Mouse (Mus musculus): ENCODE measurements around the gene Cyp2d22. TPM values are rescaled to one million over a fixed set of nuclear protein-coding genes. Genes with fewer than 3 reads are reported as not detected.
"Not testable (repeated sequence)": the region's sequence is repeated elsewhere in the genome, so short reads cannot be mapped to it uniquely, and the experiment has no call there.

Gene Cyp2d22
- polyA plus RNA-seq, 1 experiment from 2014 or later, result 2.8 TPM

- Histone ChIP-seq H3K4me1 (peaks cover 18% of the 10 kb centered on the region), H3K36me3 (no peaks in the 10 kb centered on the region), H3K4me3 (no peak overlapping the region), H3K9me3 (replicated peaks) (no peaks in the 10 kb centered on the region), H3K27ac (replicated peaks) (no peak overlapping the region), H3K27me3 (ENCODE audit: low read depth, poor library complexity, severe bottlenecking) (no peaks in the 10 kb centered on the region)
- no peak for DNase-seq (ENCODE audit: low spot score)
- 93% methylated on average over 6 of the region's 6 CpGs for WGBS
These were observed 7.6 kb downstream of the Cyp2d22 start for GRCm38 (mm10) chr15:82372446-82372845.

GRCm38 (mm10) chr15:82368851-82369250, 11.2 kb downstream of the Cyp2d22 start:
- Histone ChIP-seq H3K9me3 (replicated peaks) (no peaks in the 10 kb centered on the region), H3K27me3 (ENCODE audit: low read depth, poor library complexity, severe bottlenecking) (no peaks in the 10 kb centered on the region), H3K4me1 (no peaks in the 10 kb centered on the region), H3K4me3 (no peak overlapping the region), H3K27ac (replicated peaks) (no peak overlapping the region), H3K36me3 (no peaks in the 10 kb centered on the region)
- no peak for DNase-seq (ENCODE audit: low spot score)
- 68% methylated on average over 1 of the region's 1 CpGs for WGBS

GRCm38 (mm10) chr15:82368146-82368545, 11.9 kb downstream of the Cyp2d22 start:
- Histone ChIP-seq H3K9me3 (replicated peaks) (no peaks in the 10 kb centered on the region), H3K4me3 (no peak overlapping the region), H3K4me1 (no peaks in the 10 kb centered on the region), H3K36me3 (no peaks in the 10 kb centered on the region), H3K27me3 (ENCODE audit: low read depth, poor library complexity, severe bottlenecking) (no peaks in the 10 kb centered on the region), H3K27ac (replicated peaks) (no peak overlapping the region)
- DNase-seq (ENCODE audit: low spot score), result no peak
- 89% methylated on average over 4 of the region's 4 CpGs for WGBS

- WGBS, result 13% methylated on average over 7 of the region's 9 CpGs
- not testable (repeated sequence) for H3K9me3 ChIP-seq (replicated peaks); H3K36me3 ChIP-seq; H3K27me3 ChIP-seq (ENCODE audit: low read depth, poor library complexity, severe bottlenecking); H3K27ac ChIP-seq (replicated peaks); H3K4me3 ChIP-seq; DNase-seq (ENCODE audit: low spot score); H3K4me1 ChIP-seq
These were observed 15.5 kb downstream of the Cyp2d22 start for GRCm38 (mm10) chr15:82364561-82364960.

- H3K27me3 ChIP-seq (ENCODE audit: low read depth, poor library complexity, severe bottlenecking); H3K27ac ChIP-seq (replicated peaks); H3K4me1 ChIP-seq; DNase-seq (ENCODE audit: low spot score); H3K4me3 ChIP-seq; H3K9me3 ChIP-seq (replicated peaks); H3K36me3 ChIP-seq: not testable (repeated sequence)
- WGBS, result 74% methylated on average over 9 of the region's 12 CpGs
These were observed 16.3 kb downstream of the Cyp2d22 start for GRCm38 (mm10) chr15:82363801-82364200.

DNA sequence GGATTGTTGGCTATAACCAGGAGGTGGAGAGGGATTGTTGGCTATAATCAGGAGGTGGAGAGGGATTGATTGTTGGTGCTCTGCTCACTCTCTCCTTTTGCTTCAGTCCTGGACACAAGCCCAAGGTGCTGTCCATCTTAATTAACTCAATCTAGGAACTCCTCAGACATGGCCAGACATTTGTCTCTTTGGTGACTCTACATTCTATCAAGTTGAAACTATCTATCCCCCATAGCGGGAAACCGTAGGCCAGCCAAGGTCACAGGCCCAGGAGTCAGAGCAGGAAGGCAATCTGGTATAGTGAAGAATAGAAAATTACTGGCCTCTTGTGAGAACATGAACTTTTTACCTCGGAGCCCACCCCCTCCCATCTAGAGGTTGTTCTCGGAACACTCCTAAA, 17.8 kb downstream of the Cyp2d22 start:
- H3K4me1 ChIP-seq, result 0 out of 2 replicates have a peak, but pooled peaks cover 4% of the 10 kb centered on the region
- DNase-seq (ENCODE audit: low spot score), result no peak
- 91% methylated on average over 4 of the region's 4 CpGs for WGBS
- H3K9me3 ChIP-seq (replicated peaks), result no peaks in the 10 kb centered on the region
- H3K4me3 ChIP-seq, result no peak overlapping the region
- no peaks in the 10 kb centered on the region for H3K27me3 ChIP-seq (ENCODE audit: low read depth, poor library complexity, severe bottlenecking)
- no peaks in the 10 kb centered on the region for H3K36me3 ChIP-seq
- H3K27ac ChIP-seq (replicated peaks), result no peak overlapping the region

DNA sequence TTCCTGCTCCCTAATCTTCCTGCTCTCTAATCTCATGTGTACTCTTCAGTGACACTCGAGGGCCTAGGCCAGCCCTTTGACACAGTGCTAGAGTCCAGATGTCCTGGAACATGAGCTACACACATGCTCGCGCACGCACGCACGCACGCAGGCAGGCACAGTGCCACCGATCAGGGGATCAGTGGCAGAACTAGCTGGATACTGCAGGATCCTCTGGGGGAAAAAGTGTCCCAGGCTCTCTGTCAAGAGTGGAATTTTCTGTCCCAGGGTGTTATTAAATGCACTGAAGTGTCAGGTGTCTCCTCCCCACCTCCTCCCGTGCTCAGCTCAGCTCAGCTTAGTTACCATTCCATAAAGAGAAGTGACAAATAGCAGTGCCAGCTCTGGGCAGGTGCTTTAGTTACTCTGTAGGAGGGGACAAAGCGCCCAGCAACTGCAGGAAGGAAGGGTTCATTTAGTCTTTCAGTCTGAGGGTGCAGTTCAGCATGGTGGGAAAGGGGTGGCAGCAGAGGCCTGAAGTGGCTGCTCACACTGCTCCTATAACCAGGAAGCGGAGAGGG, 18.5 kb downstream of the Cyp2d22 start:
- Histone ChIP-seq H3K4me1 (0 out of 2 replicates have a peak, but pooled peaks cover 4% of the 10 kb centered on the region), H3K9me3 (replicated peaks) (no peaks in the 10 kb centered on the region), H3K27me3 (ENCODE audit: low read depth, poor library complexity, severe bottlenecking) (no peaks in the 10 kb centered on the region), H3K4me3 (no peak overlapping the region), H3K27ac (replicated peaks) (no peak overlapping the region), H3K36me3 (no peaks in the 10 kb centered on the region)
- WGBS, result 83% methylated on average over 11 of the region's 11 CpGs
- no peak for DNase-seq (ENCODE audit: low spot score)

DNA sequence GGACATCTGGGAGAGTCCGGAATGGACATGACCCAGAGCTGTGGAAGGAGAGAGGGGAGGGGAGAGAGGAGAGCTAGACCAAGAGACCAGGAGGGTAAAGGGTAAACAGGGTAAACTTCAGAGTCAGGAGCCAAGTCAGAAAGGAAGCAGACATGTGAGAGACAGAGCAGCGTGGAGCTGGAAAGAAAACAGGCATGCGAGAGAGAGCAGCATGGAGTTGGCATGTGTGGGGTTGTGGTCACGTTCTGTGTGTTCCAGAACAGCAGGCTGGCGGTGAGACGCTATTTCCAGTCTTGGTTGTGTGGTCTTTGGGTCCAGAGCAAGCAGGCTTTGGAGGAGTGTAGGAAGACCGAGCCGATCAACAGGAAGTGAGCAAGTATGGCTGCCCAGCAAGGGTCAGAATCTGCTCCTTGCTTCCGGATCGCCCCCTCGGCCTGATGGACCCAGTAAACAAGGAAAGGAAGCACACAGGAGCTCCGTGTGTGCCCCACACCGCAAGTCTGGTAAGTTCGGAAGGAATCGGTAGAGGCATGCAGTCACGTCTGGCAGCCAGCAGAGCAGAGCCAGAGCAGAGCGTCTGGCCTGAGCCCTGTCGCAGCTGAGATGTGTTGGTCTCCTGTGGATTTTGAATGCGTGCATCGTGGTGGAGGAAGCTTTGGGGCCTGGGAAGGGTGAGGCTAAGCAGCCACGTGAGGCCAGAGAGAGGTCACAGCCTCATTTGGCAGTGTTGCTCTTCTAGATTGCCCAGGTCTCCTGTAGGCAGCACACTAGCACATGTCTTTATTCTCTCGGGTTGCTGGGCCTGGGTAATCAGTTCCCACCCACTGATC, 21.4 kb downstream of the Cyp2d22 start:
- Histone ChIP-seq H3K4me3 (no peak overlapping the region), H3K27me3 (ENCODE audit: low read depth, poor library complexity, severe bottlenecking) (no peaks in the 10 kb centered on the region), H3K36me3 (no peaks in the 10 kb centered on the region), H3K27ac (replicated peaks) (0 out of 2 replicates have a peak overlapping the region, but pooled peaks have one; percentile 29), H3K4me1 (peaks cover 9% of the 10 kb centered on the region), H3K9me3 (replicated peaks) (no peaks in the 10 kb centered on the region)
- peak; percentile 12 for DNase-seq (ENCODE audit: low spot score)
- 70% methylated on average over 22 of the region's 22 CpGs for WGBS

DNA sequence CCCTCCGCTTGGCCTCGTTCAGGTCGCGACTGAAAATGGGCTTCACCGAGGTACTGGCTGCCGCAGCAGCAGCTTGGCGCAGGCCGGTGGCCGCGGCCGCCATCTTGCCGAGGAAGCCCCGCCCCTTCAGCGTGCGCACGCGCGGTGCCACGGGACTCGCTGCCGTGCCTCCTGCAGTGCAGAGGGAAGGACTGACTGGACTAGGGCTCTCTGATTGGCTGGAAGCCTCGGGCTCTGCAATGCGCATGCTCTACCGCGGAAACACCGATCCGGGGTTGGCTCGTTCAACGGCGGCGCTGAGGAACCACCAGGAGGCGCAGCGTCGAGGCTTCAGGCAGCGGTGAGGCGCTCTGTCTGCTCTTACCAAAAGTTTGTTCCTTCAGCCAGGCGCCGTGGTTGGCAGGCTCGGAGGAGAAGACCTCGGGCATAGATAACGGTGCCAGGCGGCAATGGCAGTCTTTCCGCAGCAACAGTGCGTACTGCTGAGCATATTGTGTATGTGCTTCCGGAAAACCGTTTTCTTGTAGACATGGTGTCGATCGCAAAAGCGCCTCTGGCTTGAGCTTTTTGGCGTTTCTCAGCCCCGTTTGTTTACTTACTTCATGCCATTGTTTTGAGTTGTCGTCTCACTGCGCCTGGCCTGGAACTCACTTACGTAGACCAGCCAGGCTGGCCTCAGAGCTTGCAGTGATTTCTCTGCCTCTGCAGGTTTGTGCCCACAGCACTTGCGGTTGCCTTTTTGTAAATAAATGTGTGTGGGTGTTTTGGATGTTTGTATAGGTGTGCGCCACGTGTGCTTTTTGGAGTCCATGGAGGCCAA, 25.7 kb downstream of the Cyp2d22 start, which contains the start of gene Ndufa6:
TSS of gene Ndufa6 (minus strand) at position 197 of the 820 bp plus-strand sequence.
- Histone ChIP-seq H3K36me3 (peaks cover 19% of the 10 kb centered on the region), H3K4me1 (peaks cover 30% of the 10 kb centered on the region), H3K27ac (replicated peaks) (peak within 1 kb of the TSS; percentile 97), H3K9me3 (replicated peaks) (no peaks in the 10 kb centered on the region), H3K27me3 (ENCODE audit: low read depth, poor library complexity, severe bottlenecking) (no peaks in the 10 kb centered on the region), H3K4me3 (peak within 1 kb of the TSS; percentile 98)
- peak; percentile 99 for DNase-seq (ENCODE audit: low spot score)
- WGBS, result 2% methylated on average over 57 of the region's 57 CpGs

- Histone ChIP-seq H3K9me3 (replicated peaks) (no peaks in the 10 kb centered on the region), H3K4me1 (peaks cover 27% of the 10 kb centered on the region), H3K27me3 (ENCODE audit: low read depth, poor library complexity, severe bottlenecking) (no peaks in the 10 kb centered on the region), H3K36me3 (peaks cover 25% of the 10 kb centered on the region), H3K27ac (replicated peaks) (peak overlapping the region; percentile 97), H3K4me3 (peak overlapping the region; percentile 98)
- DNase-seq (ENCODE audit: low spot score), result no peak
- under 1% methylated on average over 23 of the region's 23 CpGs for WGBS
These were observed 26.3 kb downstream of the Cyp2d22 start for GRCm38 (mm10) chr15:82353745-82354113.

- Histone ChIP-seq H3K27ac (replicated peaks) (peak overlapping the region; percentile 97), H3K36me3 (peaks cover 30% of the 10 kb centered on the region), H3K9me3 (replicated peaks) (no peaks in the 10 kb centered on the region), H3K4me3 (peak overlapping the region; percentile 98), H3K27me3 (ENCODE audit: low read depth, poor library complexity, severe bottlenecking) (no peaks in the 10 kb centered on the region), H3K4me1 (peaks cover 26% of the 10 kb centered on the region)
- peak; percentile 27 for DNase-seq (ENCODE audit: low spot score)
- WGBS, result 37% methylated on average over 14 of the region's 14 CpGs
These were observed 26.8 kb downstream of the Cyp2d22 start for GRCm38 (mm10) chr15:82353078-82353744.

DNA sequence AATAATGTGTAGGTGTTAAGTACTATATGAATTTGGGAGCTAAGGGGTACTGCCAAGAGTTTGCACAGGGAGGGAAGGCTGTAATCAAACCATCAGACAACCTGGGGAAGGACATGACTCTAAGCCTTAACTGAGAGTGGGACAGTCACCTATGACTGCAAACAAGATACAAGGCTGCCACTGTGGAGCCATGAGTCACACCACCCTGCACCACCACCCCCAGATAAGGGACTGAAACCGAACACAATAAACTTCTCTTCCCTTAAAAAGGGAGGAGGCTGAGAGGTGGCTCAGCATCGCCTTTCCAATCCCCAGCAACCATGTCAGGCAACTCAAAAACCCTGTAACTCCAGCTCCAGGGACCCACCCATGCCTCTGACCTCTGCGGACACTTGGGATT, 28.6 kb downstream of the Cyp2d22 start:
- 87% methylated on average over 3 of the region's 3 CpGs for WGBS
- no peak overlapping the region for H3K4me3 ChIP-seq
- H3K36me3 ChIP-seq, result peaks cover 40% of the 10 kb centered on the region
- no peak for DNase-seq (ENCODE audit: low spot score)
- H3K27ac ChIP-seq (replicated peaks), result no peak overlapping the region
- H3K9me3 ChIP-seq (replicated peaks), result no peaks in the 10 kb centered on the region
- peaks cover 41% of the 10 kb centered on the region for H3K4me1 ChIP-seq
- H3K27me3 ChIP-seq (ENCODE audit: low read depth, poor library complexity, severe bottlenecking), result no peaks in the 10 kb centered on the region
